Mouse (Mus musculus) heart, embryonic 14.5 days (tissue): ENCODE data around the gene Olfr370. TPM values are rescaled to one million over a fixed set of nuclear protein-coding genes. Genes with fewer than 3 reads are reported as not detected.
"Not testable (repeated sequence)": the region's sequence is repeated elsewhere in the genome, so short reads cannot be mapped to it uniquely, and the experiment has no call there.

Experiments used
- ATAC-seq: fragments of 200-750 bp; cut with Nextera tagmentation; 2 replicates; pipeline ENCODE4 v1.8.0; 2017; ENCODE audit warnings: low read depth, moderate TSS enrichment; ENCODE audit not compliant: insufficient number of reproducible peaks, insufficient read depth, low FRiP score
- H3K27ac ChIP-seq, 2 experiments: fragments of 200-500 bp in 1 of 2; fragments of 300-500 bp in 1 of 2; sonication (generic) in 1 of 2; replicated peaks in 1 of 2; 2 replicates each; pipeline ENCODE4 v1.5.1; 2012 to 2014; ENCODE audit warnings: low read depth in 2 of 2, low read length in 2 of 2, control low read depth in 1 of 2, mild to moderate bottlenecking in 1 of 2, mixed read lengths in 1 of 2; ENCODE audit not compliant: control insufficient read depth in 1 of 2, insufficient read depth in 1 of 2
- H3K27me3 ChIP-seq: fragments of 300-500 bp; sonication (generic); 2 replicates; pipeline ENCODE4 v1.6.1; 2014; ENCODE audit warnings: mild to moderate bottlenecking, low read length, control low read depth; ENCODE audit not compliant: control insufficient read depth, insufficient read depth
- H3K36me3 ChIP-seq: fragments of 300-500 bp; sonication (generic); 2 replicates; pipeline ENCODE4 v1.6.1; 2014; ENCODE audit warnings: mild to moderate bottlenecking, control low read depth, low read length, mixed read lengths; ENCODE audit not compliant: control insufficient read depth, insufficient read depth
- H3K4me1 ChIP-seq, 2 experiments: fragments of 200-500 bp in 1 of 2; fragments of 300-500 bp in 1 of 2; sonication (generic) in 1 of 2; 2 replicates each; pipeline ENCODE4 v1.6.1; 2012 to 2014; ENCODE audit warnings: low read length in 2 of 2, control low read depth in 1 of 2, mixed read lengths in 1 of 2; ENCODE audit not compliant: control insufficient read depth in 2 of 2, insufficient read depth in 2 of 2
- H3K4me2 ChIP-seq: fragments of 300-500 bp; sonication (generic); 2 replicates; pipeline ENCODE4 v1.6.1; 2014; ENCODE audit warnings: mild to moderate bottlenecking, low read length
- H3K4me3 ChIP-seq, 2 experiments: fragments of 200-500 bp in 1 of 2; fragments of 300-500 bp in 1 of 2; sonication (generic) in 1 of 2; 2 replicates each; pipeline ENCODE4 v1.5.1; 2012 to 2014; ENCODE audit warnings: low read length in 2 of 2, mild to moderate bottlenecking in 2 of 2, control low read depth in 1 of 2, low read depth in 1 of 2, moderate library complexity in 1 of 2; ENCODE audit not compliant: control insufficient read depth in 1 of 2, insufficient read depth in 1 of 2
- H3K9ac ChIP-seq: fragments of 300-500 bp; sonication (generic); 2 replicates; pipeline ENCODE4 v1.6.1; 2014; ENCODE audit warnings: mild to moderate bottlenecking, low read length
- H3K9me3 ChIP-seq: fragments of 300-500 bp; sonication (generic); 2 replicates; pipeline ENCODE4 v1.6.1; 2016; ENCODE audit warnings: low read length, control low read depth; ENCODE audit not compliant: control insufficient read depth
- WGBS: fragments of 180-500 bp; shearing (Covaris S2); extraction: QIAGEN DNeasy Blood & Tissue Kit; methylation state at CpG from one replicate; pipeline ENCODE4 v1.1.7; 2014; 5-methylcytosine and 5-hydroxymethylcytosine counted together
- polyA plus RNA-seq: library from polyadenylated mRNA; unstranded; fragments of >200 nt; fragmentation: Nextera tagmentation; extraction: Ambion mirVana; gene quantifications from 2 replicates; pipeline ENCODE4 v1.2.1, GENCODE M21; 2014

The Olfr370 gene
- polyA plus RNA-seq = not detected in 2 replicates

DNA sequence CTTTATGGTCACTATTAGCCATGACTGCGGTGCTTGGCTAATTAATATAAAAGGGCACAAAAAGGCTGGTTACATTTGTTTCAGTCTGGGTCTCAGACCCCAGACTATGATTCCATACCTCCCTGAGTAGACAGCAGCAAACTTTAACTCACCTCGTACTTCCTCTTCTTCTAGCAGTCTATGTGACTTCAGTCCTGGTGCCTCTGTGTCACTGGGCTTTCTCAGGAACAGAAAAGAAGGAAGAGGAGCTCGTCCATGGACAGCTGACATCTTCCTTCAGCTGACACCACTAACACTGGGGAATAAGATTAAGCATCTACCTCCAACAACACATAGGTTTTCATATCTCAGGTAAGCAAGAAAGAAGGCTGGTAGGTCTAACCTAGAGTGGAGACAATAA, at the start of gene Olfr370:
TSS of gene Olfr370 (plus strand) at position 45 of the 400 bp plus-strand sequence.
- Histone ChIP-seq H3K27me3 (no peaks in the 10 kb centered on the region; the same call in 1 of the 2 replicates), H3K9me3 (no peaks in the 10 kb centered on the region), H3K4me1 (no peaks in the 10 kb centered on the region), H3K9ac (no peak within 1 kb of the TSS), H3K4me3 (no peak within 1 kb of the TSS), H3K4me2 (no peak within 1 kb of the TSS), H3K36me3 (no peaks in the 10 kb centered on the region), H3K27ac (no peak within 1 kb of the TSS)
- WGBS = 63% methylated on average over 3 of the region's 3 CpGs
- ATAC-seq = no peak

DNA sequence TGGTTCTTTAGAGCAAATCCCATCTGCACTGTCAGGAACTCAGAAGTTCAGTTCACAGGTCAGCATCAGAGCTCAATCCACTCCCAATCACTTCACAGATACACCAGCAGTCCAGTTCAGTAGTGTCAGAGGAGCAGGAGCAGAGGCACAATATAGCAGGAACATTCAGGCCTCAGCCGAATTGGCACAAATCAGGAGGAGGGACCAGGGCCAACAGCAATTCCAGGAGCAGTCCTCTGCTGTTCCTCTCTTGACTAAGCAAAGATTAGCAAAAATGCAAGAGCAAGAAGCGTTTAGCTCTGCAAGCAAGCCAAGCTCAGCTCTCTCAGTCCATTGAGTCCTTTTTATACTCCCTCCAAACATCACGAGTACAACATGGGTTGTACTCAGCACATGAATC, 23.9 kb upstream of the Olfr370 start:
- H3K9me3 ChIP-seq = peaks cover 5% of the 10 kb centered on the region; the same call in 1 of the 2 replicates
- H3K4me1 ChIP-seq = no peaks in the 10 kb centered on the region
- no peak overlapping the region for H3K9ac ChIP-seq
- no peak overlapping the region for H3K27ac ChIP-seq
- no peaks in the 10 kb centered on the region for H3K36me3 ChIP-seq
- no peak overlapping the region for H3K4me2 ChIP-seq
- H3K4me3 ChIP-seq = no peak overlapping the region
- no peak for ATAC-seq
- H3K27me3 ChIP-seq = no peaks in the 10 kb centered on the region
- 78% methylated on average over 3 of the region's 3 CpGs for WGBS

DNA sequence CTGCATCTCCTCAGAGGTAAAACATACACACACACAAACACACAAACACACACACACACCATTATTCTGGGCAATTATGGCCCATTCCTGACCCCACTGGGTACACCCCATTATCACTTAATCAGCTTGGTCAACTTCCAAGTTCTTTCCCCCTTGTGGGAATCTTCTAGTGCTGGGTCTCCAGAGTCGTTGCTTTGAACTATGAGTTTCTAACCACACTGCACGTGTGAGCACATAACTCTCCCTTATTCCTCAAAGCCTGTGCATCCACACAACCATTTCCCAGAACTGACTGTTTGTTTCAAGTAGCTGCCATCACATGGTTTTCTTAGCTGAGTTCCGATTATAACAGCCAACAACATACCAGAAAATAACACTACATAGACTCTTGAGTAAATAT, 15.1 kb upstream of the Olfr370 start:
- WGBS = 68% methylated on average over 3 of the region's 3 CpGs
- Histone ChIP-seq H3K9me3 (no peaks in the 10 kb centered on the region), H3K4me3 (no peak overlapping the region), H3K27me3 (no peaks in the 10 kb centered on the region), H3K36me3 (no peaks in the 10 kb centered on the region), H3K4me2 (no peak overlapping the region), H3K4me1 (no peaks in the 10 kb centered on the region), H3K9ac (no peak overlapping the region), H3K27ac (no peak overlapping the region)
- ATAC-seq = no peak

DNA sequence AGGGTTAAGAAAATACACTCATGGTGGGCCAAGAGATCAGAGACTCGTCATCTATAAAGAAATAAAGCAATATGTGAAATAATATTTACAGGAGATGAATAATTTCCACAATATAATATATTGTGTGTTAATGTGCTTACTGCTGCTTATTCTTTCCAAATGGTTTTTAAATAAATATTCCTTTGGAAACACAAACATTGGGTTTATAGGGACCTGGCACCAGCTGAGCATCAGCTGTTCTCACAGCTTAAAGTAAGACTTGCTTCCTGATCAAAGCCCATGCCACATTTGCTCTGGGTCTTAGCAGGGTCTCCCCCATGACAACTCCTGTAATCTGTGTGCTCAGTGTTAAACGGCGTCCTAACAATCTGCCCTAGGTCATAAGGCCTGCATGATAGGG, 14.7 kb upstream of the Olfr370 start:
- not testable (repeated sequence) for H3K9me3 ChIP-seq, H3K4me3 ChIP-seq, H3K4me2 ChIP-seq, H3K4me1 ChIP-seq, H3K27me3 ChIP-seq, ATAC-seq, H3K36me3 ChIP-seq, H3K27ac ChIP-seq, H3K9ac ChIP-seq
- WGBS = 59% methylated on average over 3 of the region's 3 CpGs

DNA sequence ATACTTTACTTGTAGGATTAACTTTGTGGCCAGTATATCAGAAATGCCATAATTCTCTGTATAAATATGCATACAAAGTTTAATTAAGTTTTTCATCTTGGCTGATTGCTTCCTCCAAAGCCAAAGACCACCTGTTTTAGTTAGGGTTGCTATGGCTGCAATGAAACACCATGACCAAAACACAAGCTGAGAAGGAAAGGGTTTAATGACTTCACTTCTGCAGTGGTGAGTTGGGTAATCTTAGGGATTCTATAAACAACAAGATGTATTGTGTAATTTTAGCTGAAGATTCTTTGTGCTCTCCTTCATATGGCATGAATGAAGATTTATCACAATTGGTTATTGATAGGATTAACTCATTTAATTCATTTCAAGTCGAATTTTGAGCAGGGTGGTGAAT, 14.3 kb upstream of the Olfr370 start:
- Histone ChIP-seq H3K9ac (no peak overlapping the region), H3K4me1 (no peaks in the 10 kb centered on the region), H3K27me3 (no peaks in the 10 kb centered on the region), H3K4me2 (no peak overlapping the region), H3K4me3 (no peak overlapping the region), H3K36me3 (no peaks in the 10 kb centered on the region), H3K27ac (no peak overlapping the region), H3K9me3 (0 out of 2 replicates have a peak, but pooled peaks cover 2% of the 10 kb centered on the region)
- ATAC-seq = no peak
- WGBS = 16% methylated on average over 1 of the region's 1 CpGs

DNA sequence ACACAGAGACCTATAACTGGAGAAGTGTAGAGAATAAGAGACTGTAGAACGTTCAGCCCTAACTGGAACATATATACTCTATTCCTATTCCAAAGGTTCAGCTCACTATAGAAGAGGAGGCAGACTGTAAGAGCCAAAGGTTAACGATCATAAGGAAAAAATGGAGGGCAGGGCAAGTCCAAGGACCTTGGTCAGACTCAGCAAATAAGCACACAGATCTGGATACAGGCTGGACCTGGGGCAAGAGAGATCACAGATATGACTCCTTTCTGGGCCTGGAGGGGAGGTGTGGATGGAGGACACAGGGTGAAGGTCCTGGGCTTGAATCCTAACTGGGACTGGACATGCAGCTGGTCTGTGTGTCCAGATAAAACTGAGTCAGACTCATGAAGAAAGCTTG, 778 bp upstream of the Olfr370 start:
- 77% methylated on average over 2 of the region's 2 CpGs for WGBS
- Histone ChIP-seq H3K4me1 (no peaks in the 10 kb centered on the region), H3K36me3 (no peaks in the 10 kb centered on the region), H3K9ac (no peak overlapping the region), H3K27me3 (no peaks in the 10 kb centered on the region; the same call in 1 of the 2 replicates), H3K27ac (no peak overlapping the region), H3K4me3 (no peak overlapping the region), H3K4me2 (no peak overlapping the region), H3K9me3 (no peaks in the 10 kb centered on the region)
- no peak for ATAC-seq

DNA sequence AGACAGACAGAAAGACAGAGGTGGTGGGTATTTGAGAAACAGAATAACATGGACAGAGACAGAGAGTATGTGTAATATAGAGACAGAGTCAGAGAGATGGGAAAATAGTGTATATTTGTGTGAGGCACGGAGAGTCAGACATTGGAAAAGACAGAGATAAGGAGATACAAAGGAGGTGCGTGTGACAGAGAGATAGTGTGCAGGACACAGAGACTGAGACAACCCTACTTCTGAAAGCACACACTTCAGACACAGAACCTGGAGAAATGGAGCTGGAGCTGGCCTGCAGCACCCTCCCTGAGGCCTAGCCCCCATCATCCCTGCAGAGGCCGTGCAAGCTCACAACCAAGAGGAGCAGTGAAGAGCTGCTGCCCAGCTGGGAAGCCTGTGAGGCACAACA, 27.1 kb downstream of the Olfr370 start:
- Histone ChIP-seq H3K9ac (no peak overlapping the region), H3K9me3 (no peaks in the 10 kb centered on the region), H3K4me1 (peaks cover 3 to 4% of the 10 kb centered on the region in 2 experiments), H3K4me2 (no peak overlapping the region), H3K27me3 (no peaks in the 10 kb centered on the region), H3K4me3 (no peak overlapping the region), H3K36me3 (no peaks in the 10 kb centered on the region), H3K27ac (no peak overlapping the region)
- 54% methylated on average over 3 of the region's 3 CpGs for WGBS
- no peak for ATAC-seq

DNA sequence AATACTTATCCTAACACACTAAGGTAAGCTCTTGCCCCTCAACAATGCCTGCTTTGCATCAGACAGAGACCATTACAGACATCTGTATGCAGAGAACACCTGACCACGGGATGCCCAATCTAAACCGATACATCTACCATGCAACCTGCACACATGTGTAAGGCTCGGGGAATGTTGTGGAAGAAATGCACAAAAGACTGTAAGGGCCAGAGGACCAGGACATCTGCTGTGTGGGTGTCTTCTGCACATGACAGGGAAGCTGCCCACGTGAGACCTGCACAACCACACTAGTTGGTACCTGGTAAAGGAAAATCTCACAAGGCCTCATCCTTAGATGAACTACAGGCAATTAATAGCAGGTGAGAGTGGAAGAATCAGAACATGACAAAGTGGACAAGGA, 27.7 kb downstream of the Olfr370 start:
- H3K4me1 ChIP-seq = peaks cover 3 to 10% of the 10 kb centered on the region in 2 experiments
- no peak for ATAC-seq
- no peaks in the 10 kb centered on the region for H3K36me3 ChIP-seq
- 71% methylated on average over 4 of the region's 4 CpGs for WGBS
- H3K4me2 ChIP-seq = no peak overlapping the region
- no peaks in the 10 kb centered on the region for H3K9me3 ChIP-seq
- no peaks in the 10 kb centered on the region for H3K27me3 ChIP-seq
- no peak overlapping the region for H3K4me3 ChIP-seq
- H3K9ac ChIP-seq = no peak overlapping the region
- H3K27ac ChIP-seq = no peak overlapping the region
